Mouse (Mus musculus) liver, adult 2 months (tissue): Measurements from ENCODE around the gene Kcnt2. TPM values are rescaled to one million over a fixed set of nuclear protein-coding genes. Genes with fewer than 3 reads are reported as not detected.

Experiments
- DNase-seq: peaks from one replicate; pipeline ENCODE4 v3.0.0-alpha.2; 2011; ENCODE audit warnings: low read depth, low spot score; ENCODE audit errors: extremely low read depth
- H3K27ac ChIP-seq: fragments of 200-500 bp; replicated peaks from 2 replicates; pipeline ENCODE4 v1.5.1; 2012; ENCODE audit warnings: low read depth, mild to moderate bottlenecking, control low read depth, inconsistent platforms, low read length; ENCODE audit not compliant: insufficient read depth
- H3K27me3 ChIP-seq: fragments of 200-500 bp; 2 replicates; pipeline ENCODE4 v1.6.1; 2012; ENCODE audit warnings: mild to moderate bottlenecking, moderate library complexity, low read length, inconsistent platforms; ENCODE audit not compliant: control insufficient read depth, insufficient read depth
- H3K36me3 ChIP-seq: fragments of 200-500 bp; 2 replicates; pipeline ENCODE4 v1.6.1; 2012; ENCODE audit warnings: low read length, inconsistent platforms; ENCODE audit not compliant: control insufficient read depth, insufficient read depth
- H3K4me1 ChIP-seq: fragments of 200-500 bp; 2 replicates; pipeline ENCODE4 v1.6.1; 2011; ENCODE audit warnings: low read length; ENCODE audit not compliant: control insufficient read depth, insufficient read depth
- H3K4me3 ChIP-seq: fragments of 200-500 bp; 2 replicates; pipeline ENCODE4 v1.5.1; 2011; ENCODE audit warnings: low read depth, mild to moderate bottlenecking, control low read depth, low read length, moderate library complexity; ENCODE audit not compliant: insufficient read depth
- H3K79me2 ChIP-seq: fragments of 200-500 bp; 2 replicates; pipeline ENCODE4 v1.6.1; 2012; ENCODE audit warnings: inconsistent platforms, mild to moderate bottlenecking, low read length, moderate library complexity; ENCODE audit not compliant: control insufficient read depth, insufficient read depth
- H3K9ac ChIP-seq: fragments of 200-500 bp; 2 replicates; pipeline ENCODE4 v1.6.1; 2012; ENCODE audit warnings: low read depth, mild to moderate bottlenecking, control low read depth, inconsistent platforms, low read length
- CTCF ChIP-seq: fragments of 200-500 bp; IDR thresholded peaks from 2 replicates; pipeline ENCODE4 v1.5.1; 2011; ENCODE audit warnings: low read depth, low read length, control low read depth
- POLR2A ChIP-seq: fragments of 200-500 bp; IDR thresholded peaks from 2 replicates; pipeline ENCODE4 v1.6.1; 2011; ENCODE audit warnings: low read length, control low read depth; ENCODE audit not compliant: insufficient read depth; ENCODE audit errors: extremely low read depth
- WGBS: fragments of 180-500 bp; shearing (Covaris S2); methylation state at CpG from one replicate; pipeline ENCODE4 v1.1.7; 2018; 5-methylcytosine and 5-hydroxymethylcytosine counted together
- polyA plus RNA-seq: library from polyadenylated mRNA; depleted of rRNA; stranded (reverse); fragments of >200 nt; gene quantifications from 2 replicates; pipeline ENCODE4 v1.2.3, GENCODE M21; 2012
- total RNA-seq: library from RNA; depleted of rRNA; stranded (reverse); fragments of >200 nt; gene quantifications from 2 replicates; pipeline ENCODE4 v1.2.3, GENCODE M21; 2014

Kcnt2 gene
- total and polyA plus RNA-seq, 2 experiments = 0.18 to 0.83 TPM

DNA sequence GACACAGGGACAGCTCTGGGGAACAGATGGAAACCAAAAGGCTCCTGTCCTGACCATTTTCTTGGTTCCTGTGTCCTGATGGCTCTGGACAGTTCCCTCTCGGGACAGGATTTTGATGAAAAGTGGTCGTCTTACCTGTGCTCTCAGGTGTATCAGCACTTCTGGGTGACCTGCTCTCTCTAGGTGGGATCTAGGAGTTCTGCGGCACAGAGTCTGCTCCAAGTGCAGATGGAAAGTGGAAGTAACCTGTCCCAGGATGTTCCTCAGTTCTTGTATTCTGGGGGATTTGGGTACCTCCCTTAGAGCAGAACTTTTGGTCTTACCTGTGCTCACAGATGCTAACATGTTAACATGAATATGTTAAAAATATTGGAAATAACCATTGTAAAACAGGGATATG lies 80.8 kb downstream of the Kcnt2 start:
- TF ChIP-seq CTCF (no peak), POLR2A (no peak)

GRCm38 (mm10) chr1:140333702-140334101 lies 87.7 kb downstream of the Kcnt2 start:
- H3K27ac ChIP-seq = no peak overlapping the region
- no peaks in the 10 kb centered on the region for H3K79me2 ChIP-seq
- H3K27me3 ChIP-seq = no peaks in the 10 kb centered on the region
- WGBS = 84% methylated on average over 3 of the region's 3 CpGs
- no peak for DNase-seq
- H3K4me3 ChIP-seq = no peak overlapping the region
- no peaks in the 10 kb centered on the region for H3K4me1 ChIP-seq
- TF ChIP-seq POLR2A (no peak), CTCF (no peak)
- no peak overlapping the region for H3K9ac ChIP-seq
- H3K36me3 ChIP-seq = no peaks in the 10 kb centered on the region

More for the DNA sequence above, 80.8 kb downstream of the Kcnt2 start:
- DNase-seq = no peak
- Histone ChIP-seq H3K27me3 (no peaks in the 10 kb centered on the region), H3K79me2 (no peaks in the 10 kb centered on the region), H3K27ac (no peak overlapping the region), H3K4me3 (no peak overlapping the region), H3K4me1 (no peaks in the 10 kb centered on the region), H3K9ac (no peak overlapping the region), H3K36me3 (no peaks in the 10 kb centered on the region)
- 89% methylated on average over 3 of the region's 3 CpGs for WGBS

DNA sequence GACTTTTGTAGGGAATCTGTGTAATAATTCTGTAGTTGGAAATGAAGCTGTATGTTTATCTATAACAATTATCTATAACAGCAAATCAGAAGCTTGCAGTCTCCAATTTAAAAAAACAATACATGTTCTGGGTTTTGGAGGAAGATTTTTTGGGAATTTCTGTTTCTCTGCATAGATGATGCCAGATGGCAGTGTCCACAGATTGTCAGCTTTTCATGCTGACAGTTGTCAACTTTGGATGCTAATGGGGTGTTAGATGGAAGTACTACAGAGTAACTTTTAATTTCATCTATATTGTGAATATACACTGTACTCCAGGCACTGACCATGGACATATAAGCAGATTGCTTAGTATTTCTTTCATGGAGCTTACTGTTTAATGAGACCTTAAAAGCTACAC lies 92.5 kb downstream of the Kcnt2 start:
- Histone ChIP-seq H3K4me3 (no peak overlapping the region), H3K79me2 (no peaks in the 10 kb centered on the region), H3K27ac (no peak overlapping the region), H3K9ac (no peak overlapping the region), H3K27me3 (no peaks in the 10 kb centered on the region), H3K36me3 (no peaks in the 10 kb centered on the region), H3K4me1 (no peaks in the 10 kb centered on the region)
- TF ChIP-seq CTCF (no peak), POLR2A (no peak)
- DNase-seq = no peak

DNA sequence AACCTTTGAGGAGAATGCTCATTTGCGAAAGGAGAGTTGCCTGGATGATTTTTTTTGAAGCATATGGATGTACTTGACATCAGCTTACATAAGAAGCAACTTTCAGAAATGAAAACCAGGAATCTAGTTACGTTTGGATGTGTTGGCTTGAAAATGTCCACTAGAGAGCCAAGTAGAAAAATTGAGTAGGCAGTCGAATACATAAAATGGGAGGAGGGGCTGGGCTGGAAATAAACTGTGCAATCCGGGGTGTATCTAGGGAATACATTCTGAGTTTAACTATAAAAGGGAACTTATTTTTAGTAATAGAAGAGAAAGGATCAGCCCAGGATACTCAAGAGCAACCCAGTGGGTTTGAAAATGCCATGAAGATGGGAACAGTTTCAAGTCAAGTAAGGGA lies 93.4 kb downstream of the Kcnt2 start:
- Histone ChIP-seq H3K4me3 (no peak overlapping the region), H3K9ac (no peak overlapping the region), H3K27me3 (no peaks in the 10 kb centered on the region), H3K27ac (no peak overlapping the region), H3K36me3 (no peaks in the 10 kb centered on the region), H3K4me1 (no peaks in the 10 kb centered on the region), H3K79me2 (no peaks in the 10 kb centered on the region)
- WGBS = 81% methylated on average over 4 of the region's 4 CpGs
- no peak for DNase-seq
- TF ChIP-seq CTCF = no peak
- no peak for TF ChIP-seq POLR2A

DNA sequence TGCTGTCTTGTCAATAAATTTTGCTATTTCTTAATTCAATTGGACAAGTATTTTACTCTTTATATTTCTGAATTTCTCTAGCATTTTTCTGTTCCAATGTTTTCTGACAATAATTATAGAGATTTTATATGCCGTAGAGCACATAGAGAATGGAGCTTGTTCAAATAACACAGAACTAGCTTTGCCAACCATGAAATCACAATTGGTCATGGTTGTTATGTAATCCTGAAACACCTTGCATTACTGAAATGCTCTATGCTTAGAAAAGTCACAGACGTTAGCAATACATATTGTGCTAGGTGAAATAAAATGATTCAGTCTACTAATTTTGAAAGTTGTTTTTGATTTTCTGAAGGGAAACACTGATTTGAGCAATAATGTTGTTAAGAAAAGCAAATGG lies 118.8 kb downstream of the Kcnt2 start:
- DNase-seq = peak; percentile 14
- Histone ChIP-seq H3K36me3 (no peaks in the 10 kb centered on the region), H3K79me2 (no peaks in the 10 kb centered on the region), H3K4me1 (no peaks in the 10 kb centered on the region), H3K9ac (no peak overlapping the region), H3K27ac (no peak overlapping the region), H3K4me3 (no peak overlapping the region), H3K27me3 (no peaks in the 10 kb centered on the region)
- no peak for TF ChIP-seq CTCF
- no peak for TF ChIP-seq POLR2A
- 77% methylated on average over 2 of the region's 2 CpGs for WGBS

- Histone ChIP-seq H3K27me3 (no peaks in the 10 kb centered on the region), H3K4me3 (no peak overlapping the region), H3K79me2 (no peaks in the 10 kb centered on the region), H3K9ac (no peak overlapping the region), H3K27ac (no peak overlapping the region), H3K36me3 (no peaks in the 10 kb centered on the region), H3K4me1 (no peaks in the 10 kb centered on the region)
- no peak for DNase-seq
- TF ChIP-seq CTCF (no peak), POLR2A (no peak)
- 64% methylated on average over 1 of the region's 1 CpGs for WGBS
Measured at GRCm38 (mm10) chr1:140373532-140373931, 127.6 kb downstream of the Kcnt2 start.
